16 mouse cellular contexts compared by ENCODE assay signal in genomic region chr7:72567378-72567777, GRCm38 (mm10).
"Had no signal": no experiment of that assay in that cellular context is flagged by ENCODE, and none has a peak within 500 bp of the region (broad histone marks: within the 10 kb centered on the region; RNA-seq: fewer than 3 reads in every experiment).

No protein-coding gene starts in this region.

- ATAC-seq: liver, postnatal 0 days; lung, postnatal 0 days; midbrain, embryonic 13.5 days; midbrain, embryonic 15.5 days had no signal

- H3K9me3 ChIP-seq: liver, embryonic 13.5 days; liver, embryonic 15.5 days; megakaryocyte, embryonic 14.5 days; midbrain, embryonic 13.5 days; midbrain, embryonic 15.5 days; neural tube, embryonic 12.5 days had no signal

- H3K9ac ChIP-seq: liver, embryonic 13.5 days; liver, embryonic 15.5 days; liver, postnatal 0 days; midbrain, embryonic 13.5 days; midbrain, embryonic 15.5 days; neural tube, embryonic 12.5 days had no signal

- H3K27me3 ChIP-seq: liver, embryonic 13.5 days; liver, embryonic 15.5 days; megakaryocyte, embryonic 14.5 days; midbrain, embryonic 13.5 days; midbrain, embryonic 15.5 days; neural tube, embryonic 12.5 days had no signal

- H3K27ac ChIP-seq: liver, embryonic 13.5 days; liver, embryonic 15.5 days; macrophage; midbrain, embryonic 13.5 days; midbrain, embryonic 15.5 days; neural tube, embryonic 12.5 days had no signal

- H3K36me3 ChIP-seq: liver, embryonic 13.5 days; liver, embryonic 15.5 days; midbrain, embryonic 13.5 days; midbrain, embryonic 15.5 days; neural tube, embryonic 12.5 days had no signal

- H3K4me3 ChIP-seq: liver, embryonic 13.5 days; liver, embryonic 15.5 days; megakaryocyte, embryonic 14.5 days; midbrain, embryonic 13.5 days; midbrain, embryonic 15.5 days; neural tube, embryonic 12.5 days had no signal

- H3K4me1 ChIP-seq: liver, embryonic 13.5 days; liver, embryonic 15.5 days; megakaryocyte, embryonic 14.5 days; midbrain, embryonic 13.5 days; midbrain, embryonic 15.5 days; neural tube, embryonic 12.5 days had no signal

- DNase-seq: liver, embryonic 13.5 days; liver, postnatal 0 days; lung, adult 2 months; lung, postnatal 14 days; right cerebral cortex, postnatal 14 days; thymus, adult 2 months; thymus, postnatal 25 days; thymus, postnatal 4 days had no signal

- H3K4me2 ChIP-seq: liver, embryonic 13.5 days; liver, embryonic 15.5 days; midbrain, embryonic 11.5 days; midbrain, embryonic 13.5 days; midbrain, embryonic 15.5 days; neural tube, embryonic 12.5 days had no signal
